Mouse (Mus musculus): ENCODE measurements around the gene Hsd17b12. TPM values are rescaled to one million over a fixed set of nuclear protein-coding genes. Genes with fewer than 3 reads are reported as not detected.

Hsd17b12 gene
- total RNA-seq, 2 experiments from 2014 or later: 64.8 to 70.2 TPM

DNA sequence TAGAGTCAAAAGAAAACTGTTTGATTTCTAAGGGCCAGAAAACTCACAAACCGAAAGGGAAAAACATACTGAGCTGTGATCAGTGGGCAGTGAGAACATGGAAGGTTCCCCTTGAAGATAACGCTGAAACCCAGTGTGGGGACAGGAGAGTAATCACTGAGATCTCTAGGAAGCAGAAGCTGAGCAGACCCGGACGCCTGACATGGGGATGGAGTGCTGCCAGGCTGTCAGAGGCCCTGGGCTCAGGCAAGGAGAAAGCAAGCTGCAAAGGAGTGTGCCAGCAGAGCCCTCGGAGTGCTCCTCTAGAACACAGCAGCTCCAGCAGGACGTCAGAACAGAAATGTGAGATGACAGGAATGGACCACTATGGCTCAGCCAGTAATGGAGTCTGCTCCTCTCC, 133.1 kb downstream of the Hsd17b12 start:
- no peak for DNase-seq (ENCODE audit: low spot score in 2 of 2)

GRCm38 (mm10) chr2:94010335-94011291, 147.2 kb downstream of the Hsd17b12 start, which contains the start of gene Alkbh3:
Gene Alkbh3, minus strand, starts transcription at chr2:94010807.
- peak; percentile 89 to 94 for DNase-seq (ENCODE audit: low spot score in 2 of 2)

DNA sequence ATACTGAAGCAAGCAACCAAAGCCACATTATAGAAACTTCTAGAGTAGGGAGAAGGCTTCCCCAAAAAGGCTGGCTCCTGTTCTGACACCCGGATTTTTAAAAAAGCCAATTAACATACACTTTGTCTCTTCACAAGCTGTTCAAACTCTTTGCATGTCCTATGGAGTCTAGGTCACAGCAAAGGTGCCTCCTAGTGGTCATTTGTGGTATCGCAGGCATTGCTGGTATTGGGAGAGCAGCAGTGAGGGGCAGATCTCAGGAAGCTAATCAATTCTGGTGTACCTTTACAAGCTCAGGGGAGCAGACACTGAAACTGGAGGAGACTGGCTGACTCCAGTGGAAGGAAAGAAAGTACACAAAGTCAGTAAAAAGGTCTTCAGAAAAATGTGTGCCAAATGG, 155.4 kb downstream of the Hsd17b12 start:
- peak; percentile 80 to 97 for DNase-seq (ENCODE audit: low spot score in 2 of 2)

DNA sequence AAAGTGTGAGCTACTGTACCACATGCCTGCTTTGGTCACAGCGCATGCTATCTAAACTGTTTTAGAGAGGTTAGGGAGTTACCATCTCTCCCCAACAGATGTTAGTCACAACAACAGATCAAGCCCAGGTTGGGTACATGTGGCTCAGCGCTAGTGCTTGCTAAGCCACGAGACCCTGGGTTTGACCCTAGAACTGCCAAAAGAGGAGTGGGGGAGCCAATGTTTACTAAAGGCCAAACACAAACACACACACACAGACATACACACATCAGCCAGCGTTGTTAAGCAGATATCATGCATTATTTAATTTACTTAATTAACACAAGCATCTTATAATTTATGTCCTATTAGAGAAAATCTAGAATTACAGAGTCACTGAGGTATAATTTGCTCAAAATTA, 155.8 kb downstream of the Hsd17b12 start:
- DNase-seq (ENCODE audit: low spot score in 2 of 2): no peak

DNA sequence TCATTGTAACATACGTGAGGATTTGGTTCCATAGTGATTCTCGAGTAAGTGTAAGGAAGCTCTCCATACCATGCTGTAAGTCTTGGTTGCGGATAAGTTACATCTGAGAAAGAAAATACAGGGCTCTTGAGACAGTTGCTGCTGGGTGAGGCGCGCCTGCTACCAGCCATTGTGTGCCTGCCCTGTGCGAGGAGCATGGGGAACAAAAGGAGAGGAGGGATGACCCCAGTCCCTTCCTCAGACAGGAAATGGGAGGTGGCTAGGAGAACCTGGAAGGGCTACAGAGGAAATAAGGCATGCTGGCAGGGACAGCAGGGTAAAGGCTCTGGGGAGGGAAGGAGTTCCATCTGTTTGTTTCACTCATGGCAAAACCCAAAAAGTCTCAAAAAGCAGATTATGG, 156.4 kb downstream of the Hsd17b12 start:
- no peak for DNase-seq (ENCODE audit: low spot score in 2 of 2)

DNA sequence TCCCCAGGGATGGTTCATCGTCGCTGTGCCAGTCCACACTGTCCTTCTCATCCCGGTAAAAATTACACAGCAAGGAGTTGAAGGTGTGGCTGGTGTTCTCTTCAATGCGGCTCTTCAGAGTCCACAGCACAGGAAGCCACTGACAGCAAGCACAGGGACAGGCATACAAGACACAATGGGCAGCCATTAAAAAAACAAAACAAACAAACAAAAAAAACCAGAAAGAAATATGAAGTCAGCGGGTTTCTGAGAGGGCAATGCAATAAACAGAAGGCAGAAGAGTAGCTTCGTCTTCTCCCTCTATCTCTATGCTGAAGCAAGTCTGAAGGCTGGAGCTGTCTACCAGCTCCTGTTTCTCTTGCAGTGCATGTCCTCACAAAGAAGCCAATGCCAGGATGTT, 161.5 kb downstream of the Hsd17b12 start, which contains the start of gene Gm27027:
Gene Gm27027 (minus strand): TSS at position 101 of the 400 bp plus-strand sequence.
- no peak for DNase-seq (ENCODE audit: low spot score in 2 of 2)

GRCm38 (mm10) chr2:93992810-93993209, 165.0 kb downstream of the Hsd17b12 start:
- no peak for DNase-seq (ENCODE audit: low spot score in 2 of 2)

- DNase-seq (ENCODE audit: low spot score in 2 of 2): peak; percentile 45 to 85
Measured at GRCm38 (mm10) chr2:93992259-93992658, 165.5 kb downstream of the Hsd17b12 start.

- DNase-seq (ENCODE audit: low spot score in 2 of 2): no peak
Measured at GRCm38 (mm10) chr2:93991336-93991735, 166.4 kb downstream of the Hsd17b12 start.

GRCm38 (mm10) chr2:93988440-93988839, 169.3 kb downstream of the Hsd17b12 start:
- DNase-seq (ENCODE audit: low spot score in 2 of 2): no peak

Small RNA genes within 50 kb of the gene (microRNA-seq; reads per million reads assigned to microRNA genes)
- gene Gm23630: 0 reads per million in 2 experiments

Other genes with a start within 250 kb of the Hsd17b12 start
- 10 to 100 TPM; 54.8 to 57.3 TPM for gene Gm13889, start 200.8 kb downstream of the Hsd17b12 start, total RNA-seq (2021)
- not detected for gene Gm27027, start 161.6 kb downstream of the Hsd17b12 start, total RNA-seq (2021)
- gene Alkbh3, start 147.2 kb downstream of the Hsd17b12 start, total RNA-seq (2021): 10 to 100 TPM; 21.0 to 22.4 TPM
- 10 to 100 TPM; 35.6 to 43.3 TPM for gene Ttc17, start 248.7 kb upstream of the Hsd17b12 start, total RNA-seq (2021)

Measured in layer of hippocampus, adult 18-20 months (tissue).